In the genomic region with DNA sequence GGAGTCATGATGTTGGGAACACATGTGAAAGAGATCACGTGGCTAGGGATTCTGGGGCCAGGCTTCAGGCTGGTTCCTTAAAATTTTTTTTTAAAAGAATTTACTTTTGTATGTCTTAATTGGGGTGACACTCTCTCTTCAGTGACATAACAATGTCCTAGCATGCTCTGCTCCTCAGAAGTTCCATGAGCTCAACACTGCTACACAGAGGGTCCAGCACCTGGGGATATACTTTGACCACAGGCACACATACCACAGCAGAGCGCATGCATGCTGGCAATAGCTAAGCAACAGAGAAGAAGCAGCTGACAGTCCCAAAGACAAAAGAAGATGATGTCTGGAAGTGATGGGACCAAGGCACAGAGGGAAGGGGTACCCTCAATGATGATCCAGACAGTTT, we compare ENCODE assay signal across 16 mouse cellular contexts.
DNase-seq lines count a peak whose midpoint lies in the region; TF ChIP-seq lines count a peak whose summit lies in the region.
"Had no signal": no experiment of that assay in that cellular context is flagged by ENCODE, and none has a peak within 500 bp of the region (broad histone marks: within the 10 kb centered on the region; RNA-seq: fewer than 3 reads in every experiment).

No protein-coding gene starts in this region.

- H3K4me2 ChIP-seq in CH12.LX (ENCODE audit: insufficient read depth, low read depth, poor library complexity, severe bottlenecking) = no peak overlapping the region

- in situ Hi-C loops in CH12.LX (cut with MboI; ENCODE audit: low pct_ligation_motif_present, low pct_unique_long_range_greater_than_20kb, low sequenced_read_pairs) = no loop called here

- no peak for TF ChIP-seq POLR2A in CH12.LX (IDR thresholded peaks at IDR 0.05; ENCODE audit: low read depth, low read length)

- no peak for TF ChIP-seq CTCF in CH12.LX (conservative IDR thresholded peaks at IDR 0.05 in 1 of 2, IDR thresholded peaks at IDR 0.05 in 1 of 2; ENCODE audit: low read depth in 2 of 2, low read length in 2 of 2)

- H3K79me2 ChIP-seq in CH12.LX (replicated peaks; ENCODE audit: control insufficient read depth, extremely low read depth, insufficient read depth, poor library complexity, severe bottlenecking) = no peaks in the 10 kb centered on the region

- dilution Hi-C loops in CH12.LX (cut with MboI; ENCODE audit: extremely low pct_ligation_motif_present, extremely low pct_unique_long_range_greater_than_20kb, low sequenced_read_pairs) = no loop called here

- H3K27ac ChIP-seq in CH12.LX (ENCODE audit: insufficient read depth, low read depth) = no peak overlapping the region

- no peak overlapping the region for H3K4me3 ChIP-seq in CH12.LX (replicated peaks in 1 of 3; ENCODE audit: low read depth in 2 of 3, low read length in 2 of 3, poor library complexity in 1 of 3)

- TF ChIP-seq EP300 in CH12.LX (IDR thresholded peaks at IDR 0.05; ENCODE audit: low read length) = no peak

- DNase-seq in CH12.LX (ENCODE audit: extremely low read depth) = peak; percentile 52
- DNase-seq in spleen, adult 12 weeks (ENCODE audit: low spot score) = no peak
- DNase-seq: adrenal gland, adult 2 months; adrenal gland, adult 8-10 months; adrenal gland, postnatal 10 days; adrenal gland, postnatal 14 days; adrenal gland, postnatal 25 days; adrenal gland, postnatal 36 days; B cell, adult 2 months; cerebellum, adult 11 months; cerebellum, adult 11-12 months; cerebellum, adult 18-20 months; cerebellum, adult 2 months; cerebellum, adult 8-10 months had no signal

- no peaks in the 10 kb centered on the region for H3K36me3 ChIP-seq in CH12.LX (replicated peaks in 1 of 2; ENCODE audit: control insufficient read depth in 1 of 2, insufficient read depth in 1 of 2, low read length in 1 of 2)
- H3K36me3 ChIP-seq: G1E had no signal

- H3K4me1 ChIP-seq in CH12.LX (ENCODE audit: control insufficient read depth in 1 of 2, insufficient read depth in 2 of 2) = peaks cover 9 to 23% of the 10 kb centered on the region in 2 experiments

- no peak overlapping the region for H3K9ac ChIP-seq in CH12.LX (ENCODE audit: insufficient read depth, low read depth)

- no peak for TF ChIP-seq RAD21 in CH12.LX (IDR thresholded peaks at IDR 0.05; ENCODE audit: low read depth, low read length)

- H3K27me3 ChIP-seq in CH12.LX (replicated peaks) = no peaks in the 10 kb centered on the region
- H3K27me3 ChIP-seq: Patski had no signal

- no peaks in the 10 kb centered on the region for H3K9me3 ChIP-seq in CH12.LX (replicated peaks; ENCODE audit: low read length)
- H3K9me3 ChIP-seq: G1E had no signal

TF ChIP-seq in CH12.LX, 34 proteins besides CTCF, POLR2A, EP300 and RAD21:
- TF ChIP-seq GABPA (IDR thresholded peaks at IDR 0.05; ENCODE audit: insufficient replicate concordance, low read depth, low read length) (no peak), SIN3A (IDR thresholded peaks at IDR 0.05; ENCODE audit: low read length) (no peak), POLR2AphosphoS2 (IDR thresholded peaks at IDR 0.05; ENCODE audit: low read depth, low read length) (no peak), KAT2A (IDR thresholded peaks at IDR 0.05; ENCODE audit: insufficient replicate concordance, low read length) (no peak), RCOR1 (conservative IDR thresholded peaks at IDR 0.05; ENCODE audit: low read depth, low read length) (no peak), MAX (IDR thresholded peaks at IDR 0.05; ENCODE audit: low read length) (0 out of 2 replicates have a peak, but pooled peaks have one; percentile 14), IRF4 (IDR thresholded peaks at IDR 0.05; ENCODE audit: low read depth, low read length) (no peak), TBP (conservative IDR thresholded peaks at IDR 0.05; ENCODE audit: low read depth, low read length) (no peak), BHLHE40 (IDR thresholded peaks at IDR 0.05; ENCODE audit: low read depth, low read length) (peak; percentile 51; the same call in 1 of the 2 replicates), ETS1 (conservative IDR thresholded peaks at IDR 0.05; ENCODE audit: low read depth, low read length) (peak; percentile 64), NELFE (IDR thresholded peaks at IDR 0.05; ENCODE audit: low read depth, low read length) (no peak)
TF ChIP-seq in CH12.LX: peak in this region for 3.
